ENCODE assay signal across 14 mouse cellular contexts in the genomic region with DNA sequence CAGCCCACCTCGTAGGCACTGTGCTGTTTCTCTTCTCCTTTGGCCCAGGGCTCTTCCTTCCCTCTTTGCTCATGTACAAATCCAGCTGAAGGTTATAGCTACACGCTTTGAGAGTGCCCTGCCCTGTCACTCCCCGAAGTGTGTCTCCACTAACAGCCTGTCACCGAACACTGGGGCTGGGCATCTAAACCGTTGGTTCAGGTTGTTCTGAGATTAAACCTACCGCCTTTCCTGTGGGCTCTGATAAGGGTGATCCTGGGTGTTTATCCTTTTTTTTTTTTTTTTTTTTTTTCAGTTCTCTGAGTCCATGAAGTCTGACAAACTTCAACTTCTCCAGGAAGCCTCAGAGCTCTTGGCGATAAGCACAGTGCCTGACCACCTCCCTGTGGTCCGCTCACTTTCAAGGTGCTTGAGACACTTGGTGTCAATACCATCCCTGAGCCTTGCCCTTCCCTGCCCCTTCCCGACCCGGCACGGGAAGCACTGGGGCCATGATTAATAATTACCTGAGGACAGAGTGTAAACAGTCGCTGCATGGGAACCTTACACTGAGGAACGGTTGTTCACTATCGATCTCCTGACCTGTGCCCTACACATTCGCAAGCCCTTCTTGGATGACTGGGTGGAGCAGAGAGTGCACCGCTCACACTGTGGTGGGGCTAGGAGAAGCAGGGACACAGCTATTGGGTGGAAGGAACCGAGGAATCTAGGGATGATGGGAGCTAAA. TPM values are rescaled to one million over a fixed set of nuclear protein-coding genes. Genes with fewer than 3 reads are reported as not detected.
DNase-seq lines count a peak whose midpoint lies in the region; ATAC-seq lines count a peak whose summit lies in the region.
"Had no signal": no experiment of that assay in that cellular context is flagged by ENCODE, and none has a peak within 500 bp of the region (broad histone marks: within the 10 kb centered on the region; RNA-seq: fewer than 3 reads in every experiment).

No protein-coding gene starts in this region.

- no peaks in the 10 kb centered on the region for H3K27me3 ChIP-seq in liver, embryonic 11.5 days (replicated peaks; ENCODE audit: control insufficient read depth, insufficient read depth, low read length)
- 0 out of 2 replicates have a peak, but pooled peaks cover 6% of the 10 kb centered on the region for H3K27me3 ChIP-seq in hindbrain, embryonic 13.5 days
- H3K27me3 ChIP-seq: midbrain, embryonic 12.5 days; neural tube, embryonic 13.5 days had no signal

- H3K4me1 ChIP-seq in liver, embryonic 11.5 days (replicated peaks; ENCODE audit: control insufficient read depth, insufficient read depth, low read length): peaks cover 76% of the 10 kb centered on the region
- 0 out of 2 replicates have a peak, but pooled peaks cover 3% of the 10 kb centered on the region for H3K4me1 ChIP-seq in hindbrain, embryonic 13.5 days (replicated peaks)
- H3K4me1 ChIP-seq: midbrain, embryonic 12.5 days; neural tube, embryonic 13.5 days had no signal

- WGBS in liver, embryonic 11.5 days: 40% methylated on average over 17 of the region's 17 CpGs
- WGBS in hindbrain, embryonic 13.5 days: 87% methylated on average over 17 of the region's 17 CpGs

- H3K27ac ChIP-seq in liver, embryonic 11.5 days (ENCODE audit: low read depth, low read length): peak overlapping the region; percentile 94
- H3K27ac ChIP-seq in hindbrain, embryonic 13.5 days: no peak overlapping the region
- H3K27ac ChIP-seq: heart, embryonic 13.5 days; midbrain, embryonic 12.5 days; neural tube, embryonic 13.5 days had no signal

- H3K9me3 ChIP-seq in liver, embryonic 11.5 days (ENCODE audit: control insufficient read depth, low read length): no peaks in the 10 kb centered on the region
- no peaks in the 10 kb centered on the region for H3K9me3 ChIP-seq in hindbrain, embryonic 13.5 days
- H3K9me3 ChIP-seq: heart, embryonic 13.5 days; midbrain, embryonic 12.5 days; neural tube, embryonic 13.5 days had no signal

- peak; percentile 87 for DNase-seq in c-Kit-positive CD71-positive TER-119-positive erythroid progenitor cells, embryonic 14.5 days (ENCODE audit: low spot score)
- DNase-seq in kidney, adult 18-20 months: peak; percentile 64
- DNase-seq in liver, embryonic 11.5 days (ENCODE audit: low spot score): peak; percentile 69
- peak; percentile 21 to 22 for DNase-seq in spleen, postnatal 14 days (ENCODE audit: low spot score in 2 of 2)
- DNase-seq in thymus, postnatal 4 days: no peak
- no peak for DNase-seq in right cerebral cortex, postnatal 25 days
- no peak for DNase-seq in layer of hippocampus, adult 11-12 months (ENCODE audit: low spot score)
- DNase-seq: cerebellum, postnatal 14 days; lung, adult 18-20 months had no signal

- no peaks in the 10 kb centered on the region for H3K36me3 ChIP-seq in liver, embryonic 11.5 days (ENCODE audit: control insufficient read depth, insufficient read depth, low read length)
- H3K36me3 ChIP-seq in hindbrain, embryonic 13.5 days: no peaks in the 10 kb centered on the region
- H3K36me3 ChIP-seq: heart, embryonic 13.5 days; neural tube, embryonic 13.5 days had no signal

- H3K4me3 ChIP-seq in liver, embryonic 11.5 days (ENCODE audit: low read depth, low read length): 0 out of 2 replicates have a peak overlapping the region, but pooled peaks have one; percentile 19
- H3K4me3 ChIP-seq in hindbrain, embryonic 13.5 days: no peak overlapping the region
- H3K4me3 ChIP-seq: heart, embryonic 13.5 days; midbrain, embryonic 12.5 days; neural tube, embryonic 13.5 days had no signal

- H3K4me2 ChIP-seq in liver, embryonic 11.5 days: peak overlapping the region; percentile 58
- no peak overlapping the region for H3K4me2 ChIP-seq in hindbrain, embryonic 13.5 days
- H3K4me2 ChIP-seq: heart, embryonic 13.5 days; midbrain, embryonic 12.5 days; neural tube, embryonic 13.5 days had no signal

- peak; percentile 77 for ATAC-seq in liver, embryonic 11.5 days (replicated peaks; ENCODE audit: low FRiP score)
- ATAC-seq in hindbrain, embryonic 13.5 days (ENCODE audit: low FRiP score): no peak
- ATAC-seq: hindbrain, embryonic 16.5 days had no signal

- H3K9ac ChIP-seq in liver, embryonic 11.5 days (ENCODE audit: low read depth, low read length): peak overlapping the region; percentile 43; the same call in 1 of the 2 replicates
- no peak overlapping the region for H3K9ac ChIP-seq in hindbrain, embryonic 13.5 days
- H3K9ac ChIP-seq: heart, embryonic 13.5 days; midbrain, embryonic 12.5 days; neural tube, embryonic 13.5 days had no signal

RNA-seq across cellular contexts. Expression of a gene that starts 12.2 kb away (rescaled TPM):
- polyA plus RNA-seq in liver, embryonic 11.5 days (2014; fragmentation: Nextera tagmentation; extraction: Ambion mirVana): 6.1 and 8.0 TPM in 2 replicates
- polyA plus RNA-seq in hindbrain, embryonic 13.5 days (2015; fragmentation: Nextera tagmentation; extraction: Ambion mirVana): 14.5 and 20.5 TPM in 2 replicates

RNA-seq across cellular contexts. Expression of a gene that starts 52.0 kb away (rescaled TPM):
- not detected in 2 replicates for polyA plus RNA-seq in liver, embryonic 11.5 days (2014; fragmentation: Nextera tagmentation; extraction: Ambion mirVana)
- not detected in 2 replicates for polyA plus RNA-seq in hindbrain, embryonic 13.5 days (2015; fragmentation: Nextera tagmentation; extraction: Ambion mirVana)
- polyA plus RNA-seq: heart, embryonic 13.5 days; hindbrain, embryonic 16.5 days; midbrain, embryonic 12.5 days; neural tube, embryonic 13.5 days had no signal

Comparison
In these comparisons a context has a peak if more than half of its experiments do, and no peak if none do; other contexts are left out.
1. DNase-seq: peak in c-Kit-positive CD71-positive TER-119-positive erythroid progenitor cells, embryonic 14.5 days (single experiment), kidney, adult 18-20 months (single experiment), liver, embryonic 11.5 days (single experiment) and spleen, postnatal 14 days (2 of 2); none in thymus, postnatal 4 days (single experiment), right cerebral cortex, postnatal 25 days (single experiment) and layer of hippocampus, adult 11-12 months (single experiment).